Mouse (Mus musculus) intestine, embryonic 14.5 days (tissue): ENCODE data around the gene Slf1. TPM values are rescaled to one million over a fixed set of nuclear protein-coding genes. Genes with fewer than 3 reads are reported as not detected.
A peak's percentile ranks its signal among the peaks of the same experiment; 100 is the strongest.

ENCODE experiments used
- ATAC-seq: fragments of 200-750 bp; cut with Nextera tagmentation; replicated peaks from 2 replicates; pipeline ENCODE4 v1.8.0; 2017; ENCODE audit warnings: low read depth, moderate number of reproducible peaks, moderate TSS enrichment, moderate library complexity; ENCODE audit not compliant: low FRiP score, low TSS enrichment
- DNase-seq: peaks from one replicate; pipeline ENCODE4 v3.0.0-alpha.2; 2018; ENCODE audit warnings: low spot score
- H3K27ac ChIP-seq: fragments of 300-500 bp; sonication (generic); 2 replicates; pipeline ENCODE4 v1.5.1; 2014; ENCODE audit warnings: low read depth, mild to moderate bottlenecking, control low read depth
- H3K27me3 ChIP-seq: fragments of 300-500 bp; sonication (generic); replicated peaks from 2 replicates; pipeline ENCODE4 v1.6.1; 2014; ENCODE audit warnings: low read length, control low read depth; ENCODE audit not compliant: control insufficient read depth, insufficient read depth
- H3K36me3 ChIP-seq: fragments of 300-500 bp; sonication (generic); 2 replicates; pipeline ENCODE4 v1.6.1; 2014; ENCODE audit warnings: low read length, control low read depth; ENCODE audit not compliant: control insufficient read depth, insufficient read depth
- H3K4me1 ChIP-seq: fragments of 300-500 bp; sonication (generic); replicated peaks from 2 replicates; pipeline ENCODE4 v1.6.1; 2014; ENCODE audit warnings: low read length, control low read depth, mixed read lengths; ENCODE audit not compliant: control insufficient read depth, insufficient read depth
- H3K4me2 ChIP-seq: fragments of 300-500 bp; sonication (generic); 2 replicates; pipeline ENCODE4 v1.6.1; 2014; ENCODE audit warnings: low read length
- H3K4me3 ChIP-seq: fragments of 300-500 bp; sonication (generic); 2 replicates; pipeline ENCODE4 v1.5.1; 2014; ENCODE audit warnings: low read depth, low read length, control low read depth, mixed read lengths
- H3K9ac ChIP-seq: fragments of 300-500 bp; sonication (generic); 2 replicates; pipeline ENCODE4 v1.6.1; 2014; ENCODE audit warnings: mild to moderate bottlenecking, low read length
- H3K9me3 ChIP-seq: fragments of 300-500 bp; sonication (generic); 2 replicates; pipeline ENCODE4 v1.6.1; 2016; ENCODE audit warnings: low read length, control low read depth; ENCODE audit not compliant: control insufficient read depth
- WGBS: fragments of 180-500 bp; shearing (Covaris S2); extraction: QIAGEN DNeasy Blood & Tissue Kit; methylation state at CpG from one replicate; pipeline ENCODE4 v1.1.7; 2014; 5-methylcytosine and 5-hydroxymethylcytosine counted together
- polyA plus RNA-seq: library from polyadenylated mRNA; unstranded; fragments of >200 nt; fragmentation: Nextera tagmentation; extraction: Ambion mirVana; gene quantifications from 2 replicates; pipeline ENCODE4 v1.2.1, GENCODE M21; 2014

Slf1 gene
- 34.6 and 37.0 TPM in 2 replicates for polyA plus RNA-seq

DNA sequence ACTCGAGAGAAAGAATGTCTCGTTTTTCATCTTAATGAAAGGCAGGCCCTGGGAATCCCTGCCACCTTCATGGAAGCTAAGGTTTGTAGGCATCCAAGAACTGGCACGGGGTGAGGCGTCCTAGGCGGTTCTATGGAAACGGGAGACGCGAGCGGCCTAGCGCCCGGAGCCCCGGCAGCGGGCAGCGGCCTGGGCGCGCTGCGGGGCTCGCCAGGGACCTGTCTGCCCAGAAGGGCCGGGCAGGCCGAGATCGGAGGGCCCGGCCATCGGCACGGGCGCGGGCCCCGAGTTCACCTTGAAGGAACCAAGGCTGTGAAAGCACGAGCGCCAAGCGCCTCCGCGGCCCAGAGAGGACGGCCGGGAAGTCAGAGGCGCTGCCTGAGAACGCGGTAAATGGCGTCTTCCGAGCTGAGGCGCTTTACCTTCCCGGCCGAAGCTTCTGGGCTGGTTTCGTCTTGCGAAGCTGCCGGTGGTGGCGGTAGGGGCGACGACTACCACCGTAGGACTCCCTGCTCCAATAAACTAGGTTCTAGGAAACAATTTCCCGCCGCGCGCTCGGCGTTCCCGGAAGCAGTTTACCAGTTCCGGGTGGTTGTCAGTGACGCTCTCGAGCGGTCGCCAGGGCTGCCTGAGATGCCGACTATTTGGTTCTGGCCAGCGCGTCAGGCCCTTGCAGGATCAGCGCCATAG, at the start of gene Slf1, which contains the start of gene 2210408I21Rik:
Slf1 (minus strand) TSS at position 543 of the 690 bp plus-strand sequence.
2210408I21Rik (plus strand) TSS at position 610 of the 690 bp plus-strand sequence.
- peak within 1 kb of the TSS; percentile 77 for H3K4me2 ChIP-seq
- WGBS = under 1% methylated on average over 65 of the region's 65 CpGs
- ATAC-seq = peak; percentile 98
- H3K27me3 ChIP-seq = no peaks in the 10 kb centered on the region
- no peaks in the 10 kb centered on the region for H3K36me3 ChIP-seq
- H3K9ac ChIP-seq = peak within 1 kb of the TSS; percentile 91
- H3K4me3 ChIP-seq = peak within 1 kb of the TSS; percentile 95
- peaks cover 5% of the 10 kb centered on the region for H3K4me1 ChIP-seq
- H3K9me3 ChIP-seq = no peaks in the 10 kb centered on the region
- DNase-seq = peak; percentile 92
- peak within 1 kb of the TSS; percentile 94 for H3K27ac ChIP-seq

DNA sequence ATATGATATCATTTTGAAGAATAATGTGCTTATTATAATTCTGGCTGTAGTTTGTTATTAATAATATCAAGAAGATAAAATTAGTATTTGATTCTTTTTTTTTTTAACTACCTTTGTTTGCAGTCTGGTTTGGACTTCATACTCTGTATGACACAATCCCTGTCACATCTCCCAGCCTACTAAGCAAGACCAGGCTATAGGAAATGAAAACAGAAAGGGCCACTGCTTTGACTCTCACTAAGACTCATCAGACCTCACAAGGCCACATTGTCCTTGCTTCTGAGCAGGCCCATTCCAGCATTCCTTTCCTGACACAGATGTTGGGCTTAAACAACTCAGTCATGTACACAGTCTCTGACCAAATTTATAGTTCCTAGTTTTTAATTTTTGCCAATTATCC, 42.7 kb upstream of the Slf1 start:
- no peak overlapping the region for H3K9ac ChIP-seq
- DNase-seq (no peak), ATAC-seq (no peak)
- H3K36me3 ChIP-seq = no peaks in the 10 kb centered on the region
- no peaks in the 10 kb centered on the region for H3K9me3 ChIP-seq
- no peak overlapping the region for H3K4me2 ChIP-seq
- no peaks in the 10 kb centered on the region for H3K4me1 ChIP-seq
- no peak overlapping the region for H3K4me3 ChIP-seq
- no peaks in the 10 kb centered on the region for H3K27me3 ChIP-seq
- H3K27ac ChIP-seq = no peak overlapping the region

- H3K4me2 ChIP-seq = no peak overlapping the region
- no peak for DNase-seq
- H3K4me1 ChIP-seq = peaks cover 5% of the 10 kb centered on the region
- no peaks in the 10 kb centered on the region for H3K9me3 ChIP-seq
- 92% methylated on average over 2 of the region's 2 CpGs for whole genome bisulfite sequencing
- H3K27ac ChIP-seq = no peak overlapping the region
- H3K4me3 ChIP-seq = no peak overlapping the region
- no peaks in the 10 kb centered on the region for H3K27me3 ChIP-seq
- no peaks in the 10 kb centered on the region for H3K36me3 ChIP-seq
- no peak overlapping the region for H3K9ac ChIP-seq
- ATAC-seq = no peak
Measured at GRCm38 (mm10) chr13:77140890-77141289, 5.6 kb upstream of the Slf1 start.

- H3K4me3 ChIP-seq = peak overlapping the region; percentile 95
- H3K27ac ChIP-seq = peak overlapping the region; percentile 94; the same call in 1 of the 2 replicates
- H3K4me1 ChIP-seq = peaks cover 5% of the 10 kb centered on the region
- H3K9ac ChIP-seq = peak overlapping the region; percentile 91
- H3K36me3 ChIP-seq = no peaks in the 10 kb centered on the region
- ATAC-seq (peak; percentile 72), DNase-seq (no peak)
- no peaks in the 10 kb centered on the region for H3K27me3 ChIP-seq
- 1% methylated on average over 11 of the region's 11 CpGs for WGBS
- H3K9me3 ChIP-seq = no peaks in the 10 kb centered on the region
- H3K4me2 ChIP-seq = peak overlapping the region; percentile 77
Measured at GRCm38 (mm10) chr13:77135621-77135981, 328 bp upstream of the Slf1 start.

DNA sequence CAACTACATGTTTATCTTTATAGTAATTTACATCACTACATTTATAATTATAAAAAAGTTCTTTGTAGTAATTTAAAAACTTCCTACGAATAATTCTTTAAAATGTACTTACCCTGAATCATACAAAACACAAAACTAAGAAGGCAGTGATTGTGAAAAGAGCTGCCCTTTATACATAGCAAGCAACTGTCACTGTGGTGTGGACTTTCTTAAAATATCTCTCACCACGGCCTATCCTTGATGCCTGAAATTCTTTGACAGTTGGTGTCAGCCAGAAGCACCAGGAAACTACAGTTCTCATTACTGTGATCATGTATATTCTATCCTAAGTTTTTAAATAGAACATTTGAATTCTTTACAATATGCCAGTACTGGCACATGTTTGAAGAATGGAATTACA, 4.1 kb downstream of the Slf1 start:
- Histone ChIP-seq H3K27me3 (no peaks in the 10 kb centered on the region), H3K9ac (no peak overlapping the region), H3K36me3 (no peaks in the 10 kb centered on the region), H3K4me2 (no peak overlapping the region), H3K4me1 (peaks cover 2% of the 10 kb centered on the region), H3K27ac (no peak overlapping the region), H3K9me3 (no peaks in the 10 kb centered on the region), H3K4me3 (no peak overlapping the region)
- ATAC-seq (no peak), DNase-seq (no peak)
- 74% methylated on average over 2 of the region's 2 CpGs for WGBS

DNA sequence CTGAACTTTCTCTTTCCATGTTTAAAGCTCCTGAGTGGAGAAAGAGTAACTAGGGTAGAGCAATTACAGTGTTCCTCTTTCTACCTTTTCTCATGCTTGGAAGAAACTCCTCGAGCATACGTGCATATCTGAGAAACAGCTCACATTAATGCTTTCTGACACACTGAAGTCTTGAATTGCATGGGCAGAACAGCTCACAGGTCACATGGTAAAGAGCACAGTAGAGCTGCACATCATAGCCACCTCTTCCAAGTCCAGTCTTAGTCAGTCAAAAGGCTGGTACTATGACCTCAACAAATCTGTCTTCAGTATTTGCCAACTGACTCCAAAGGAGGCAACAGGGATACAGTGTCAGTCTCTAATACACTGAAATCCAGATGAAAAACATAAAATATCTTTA, 7.0 kb downstream of the Slf1 start:
- WGBS = 94% methylated on average over 2 of the region's 2 CpGs
- Histone ChIP-seq H3K4me3 (no peak overlapping the region), H3K9me3 (no peaks in the 10 kb centered on the region), H3K27me3 (no peaks in the 10 kb centered on the region), H3K4me1 (no peaks in the 10 kb centered on the region), H3K9ac (no peak overlapping the region), H3K4me2 (no peak overlapping the region), H3K27ac (no peak overlapping the region), H3K36me3 (peaks cover 3% of the 10 kb centered on the region; the same call in 1 of the 2 replicates)
- DNase-seq (no peak), ATAC-seq (no peak)

DNA sequence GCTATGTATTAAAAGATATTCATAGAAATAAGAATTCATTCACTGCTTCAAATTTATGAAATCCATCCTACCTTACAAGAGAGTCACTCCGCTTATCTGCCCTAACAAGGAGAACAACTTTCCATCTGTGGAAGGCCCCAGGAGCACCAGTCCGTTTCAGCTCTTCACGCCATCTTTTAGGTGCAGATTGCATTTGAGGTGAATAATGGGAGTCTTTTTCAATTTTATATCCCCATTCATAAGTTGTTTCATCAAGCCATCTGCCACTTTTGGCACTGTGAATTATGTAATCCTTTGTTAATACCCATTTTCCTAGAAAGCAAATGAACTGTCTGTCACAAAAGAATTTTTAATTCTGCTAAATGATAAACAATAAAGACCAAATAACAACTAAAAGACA, 10.1 kb downstream of the Slf1 start:
- Histone ChIP-seq H3K27me3 (no peaks in the 10 kb centered on the region), H3K4me2 (no peak overlapping the region), H3K9me3 (no peaks in the 10 kb centered on the region), H3K36me3 (peaks cover 3% of the 10 kb centered on the region; the same call in 1 of the 2 replicates), H3K4me3 (no peak overlapping the region), H3K4me1 (no peaks in the 10 kb centered on the region), H3K27ac (no peak overlapping the region), H3K9ac (no peak overlapping the region)
- no peak for DNase-seq
- WGBS = 94% methylated on average over 3 of the region's 3 CpGs
- ATAC-seq = no peak

GRCm38 (mm10) chr13:77118695-77119094, 16.6 kb downstream of the Slf1 start:
- H3K27me3 ChIP-seq = no peaks in the 10 kb centered on the region
- no peak overlapping the region for H3K4me3 ChIP-seq
- no peaks in the 10 kb centered on the region for H3K4me1 ChIP-seq
- no peak overlapping the region for H3K27ac ChIP-seq
- WGBS = 85% methylated on average over 4 of the region's 4 CpGs
- DNase-seq (no peak), ATAC-seq (no peak)
- H3K9ac ChIP-seq = no peak overlapping the region
- H3K4me2 ChIP-seq = no peak overlapping the region
- no peaks in the 10 kb centered on the region for H3K9me3 ChIP-seq
- H3K36me3 ChIP-seq = no peaks in the 10 kb centered on the region; the same call in 1 of the 2 replicates

- H3K36me3 ChIP-seq = peaks cover 12% of the 10 kb centered on the region; the same call in 1 of the 2 replicates
- no peaks in the 10 kb centered on the region for H3K9me3 ChIP-seq
- no peak overlapping the region for H3K9ac ChIP-seq
- no peak for DNase-seq
- no peak overlapping the region for H3K4me2 ChIP-seq
- H3K4me1 ChIP-seq = no peaks in the 10 kb centered on the region
- no peaks in the 10 kb centered on the region for H3K27me3 ChIP-seq
- H3K27ac ChIP-seq = no peak overlapping the region
- no peak for ATAC-seq
- H3K4me3 ChIP-seq = no peak overlapping the region
Measured at GRCm38 (mm10) chr13:77107734-77108133, 27.5 kb downstream of the Slf1 start.
